Comparison of ENCODE assay signal across 9 mouse cellular contexts in genomic region chr14:16695453-16696120, GRCm38 (mm10).
DNase-seq lines count a peak whose midpoint lies in the region; ATAC-seq lines count a peak whose summit lies in the region.
"Had no signal": no experiment of that assay in that cellular context is flagged by ENCODE, and none has a peak within 500 bp of the region (broad histone marks: within the 10 kb centered on the region; RNA-seq: fewer than 3 reads in every experiment).

No protein-coding gene starts in this region.

- H3K27me3 ChIP-seq in neural tube, embryonic 15.5 days (replicated peaks), result no peaks in the 10 kb centered on the region
- H3K27me3 ChIP-seq: embryonic facial prominence, embryonic 12.5 days had no signal

- H3K4me1 ChIP-seq in neural tube, embryonic 15.5 days, result no peaks in the 10 kb centered on the region; the same call in 1 of the 2 replicates
- H3K4me1 ChIP-seq: embryonic facial prominence, embryonic 12.5 days had no signal

- peak; percentile 16 for DNase-seq in neural tube, embryonic 10.5 days (ENCODE audit: extremely low spot score, low spot score)
- peak; percentile 44 for DNase-seq in heart, adult 8-10 months (ENCODE audit: low spot score)
- peak; percentile 69 for DNase-seq in kidney, postnatal 14 days
- peak; percentile 5 to 23 for DNase-seq in lung, postnatal 4 days
- DNase-seq in cerebellum, adult 9-11 months, result no peak
- no peak for DNase-seq in cerebellum, adult 8-10 months

- no peak for ATAC-seq in neural tube, embryonic 15.5 days (ENCODE audit: low FRiP score)
- no peak for ATAC-seq in erythroblast, adult 5-6 weeks (replicated peaks; ENCODE audit: low FRiP score, poor library complexity, severe bottlenecking)

- 59% methylated on average over 3 of the region's 3 CpGs for WGBS in neural tube, embryonic 15.5 days

- no peaks in the 10 kb centered on the region for H3K36me3 ChIP-seq in neural tube, embryonic 15.5 days
- H3K36me3 ChIP-seq: embryonic facial prominence, embryonic 12.5 days had no signal

- H3K9me3 ChIP-seq in neural tube, embryonic 15.5 days (replicated peaks), result no peaks in the 10 kb centered on the region
- H3K9me3 ChIP-seq: embryonic facial prominence, embryonic 12.5 days had no signal

- H3K9ac ChIP-seq in neural tube, embryonic 15.5 days (replicated peaks), result no peak overlapping the region
- H3K9ac ChIP-seq: embryonic facial prominence, embryonic 12.5 days had no signal

- H3K4me3 ChIP-seq in neural tube, embryonic 15.5 days (replicated peaks), result no peak overlapping the region
- H3K4me3 ChIP-seq: embryonic facial prominence, embryonic 12.5 days had no signal

- H3K27ac ChIP-seq in neural tube, embryonic 15.5 days (replicated peaks), result no peak overlapping the region
- H3K27ac ChIP-seq: embryonic facial prominence, embryonic 12.5 days had no signal

- no peak overlapping the region for H3K4me2 ChIP-seq in neural tube, embryonic 15.5 days
- H3K4me2 ChIP-seq: embryonic facial prominence, embryonic 12.5 days had no signal

Comparison
In these comparisons a context has a peak if more than half of its experiments do, and no peak if none do; other contexts are left out.
1. DNase-seq: peak in neural tube, embryonic 10.5 days (single experiment), heart, adult 8-10 months (single experiment), kidney, postnatal 14 days (single experiment) and lung, postnatal 4 days (2 of 2); none in cerebellum, adult 9-11 months (single experiment) and cerebellum, adult 8-10 months (single experiment).